Mouse (Mus musculus) G1E (cell line): ENCODE results near the gene Pmel.

Experiments used
- CTCF ChIP-seq: IDR thresholded peaks from 2 replicates; pipeline ENCODE4 v1.5.1; 2012; ENCODE audit warnings: low read depth, low read length, inconsistent platforms, mixed read lengths
- GATA1 ChIP-seq: IDR thresholded peaks from 2 replicates; pipeline ENCODE4 v1.6.1; 2012; ENCODE audit warnings: borderline replicate concordance, low read length, inconsistent platforms, mixed read lengths
- GATA2 ChIP-seq: IDR thresholded peaks from 2 replicates; pipeline ENCODE4 v1.6.1; 2012; ENCODE audit warnings: low read depth, low read length, inconsistent platforms, borderline replicate concordance
- TAL1 ChIP-seq: conservative IDR thresholded peaks from 2 replicates; pipeline ENCODE4 v1.6.1; 2012; ENCODE audit warnings: low read depth, low read length, inconsistent platforms, mixed read lengths

GRCm38 (mm10) chr10:128700712-128701111, 3.3 kb upstream of the Pmel start:
- TF ChIP-seq CTCF (no peak), GATA2 (no peak), GATA1 (no peak), TAL1 (no peak)
